Mouse (Mus musculus) stomach, postnatal 0 days (tissue): ENCODE results near the gene Cep55. TPM values are rescaled to one million over a fixed set of nuclear protein-coding genes. Genes with fewer than 3 reads are reported as not detected.

ENCODE experiments used
- ATAC-seq: fragments of 200-750 bp; cut with Nextera tagmentation; 2 replicates; pipeline ENCODE4 v1.8.0; 2017; ENCODE audit not compliant: low FRiP score, low TSS enrichment
- DNase-seq: peaks from one replicate; pipeline ENCODE4 v3.0.0-alpha.2; 2016; ENCODE audit warnings: low spot score
- H3K27ac ChIP-seq: fragments of 300-500 bp; sonication (generic); replicated peaks from 2 replicates; pipeline ENCODE4 v1.5.1; 2014; ENCODE audit warnings: mild to moderate bottlenecking, control low read depth
- H3K27me3 ChIP-seq: fragments of 300-500 bp; sonication (generic); 2 replicates; pipeline ENCODE4 v1.6.1; 2014; ENCODE audit warnings: low read length; ENCODE audit not compliant: control insufficient read depth, insufficient read depth
- H3K36me3 ChIP-seq: fragments of 300-500 bp; sonication (generic); 2 replicates; pipeline ENCODE4 v1.6.1; 2014; ENCODE audit warnings: low read length, mixed read lengths; ENCODE audit not compliant: control insufficient read depth, insufficient read depth
- H3K4me1 ChIP-seq: fragments of 300-500 bp; sonication (generic); replicated peaks from 2 replicates; pipeline ENCODE4 v1.6.1; 2014; ENCODE audit warnings: antibody characterized with exemption; ENCODE audit not compliant: control insufficient read depth, insufficient read depth
- H3K4me2 ChIP-seq: fragments of 300-500 bp; sonication (generic); replicated peaks from 2 replicates; pipeline ENCODE4 v1.6.1; 2014; ENCODE audit warnings: low read depth, mild to moderate bottlenecking, control low read depth, moderate library complexity
- H3K4me3 ChIP-seq: fragments of 300-500 bp; sonication (generic); 2 replicates; pipeline ENCODE4 v1.5.1; 2014; ENCODE audit warnings: low read depth, low read length, control low read depth
- H3K9ac ChIP-seq: fragments of 300-500 bp; sonication (generic); 2 replicates; pipeline ENCODE4 v1.6.1; 2014; ENCODE audit warnings: mild to moderate bottlenecking, low read length, control low read depth, mixed read lengths
- H3K9me3 ChIP-seq: fragments of 300-500 bp; sonication (generic); 2 replicates; pipeline ENCODE4 v1.6.1; 2016; ENCODE audit warnings: low read length; ENCODE audit not compliant: control insufficient read depth
- CTCF ChIP-seq: IDR thresholded peaks from 2 replicates; pipeline ENCODE4 v1.5.1; 2016; ENCODE audit warnings: antibody characterized with exemption, low read depth, mild to moderate bottlenecking, moderate library complexity
- EP300 ChIP-seq: optimal IDR thresholded peaks from 2 replicates; pipeline ENCODE3; 2016; ENCODE audit warnings: antibody characterized with exemption
- WGBS: fragments of 180-500 bp; shearing (Covaris S2); extraction: QIAGEN DNeasy Blood & Tissue Kit; methylation state at CpG from one replicate; pipeline ENCODE4 v1.1.7; 2014; 5-methylcytosine and 5-hydroxymethylcytosine counted together
- polyA plus RNA-seq: library from polyadenylated mRNA; unstranded; fragments of >200 nt; fragmentation: Nextera tagmentation; extraction: Ambion mirVana; gene quantifications from 2 replicates; pipeline ENCODE4 v1.2.1, GENCODE M21; 2015

The Cep55 gene
- polyA plus RNA-seq, 1 experiment from 2014 or later = 8.7 TPM

DNA sequence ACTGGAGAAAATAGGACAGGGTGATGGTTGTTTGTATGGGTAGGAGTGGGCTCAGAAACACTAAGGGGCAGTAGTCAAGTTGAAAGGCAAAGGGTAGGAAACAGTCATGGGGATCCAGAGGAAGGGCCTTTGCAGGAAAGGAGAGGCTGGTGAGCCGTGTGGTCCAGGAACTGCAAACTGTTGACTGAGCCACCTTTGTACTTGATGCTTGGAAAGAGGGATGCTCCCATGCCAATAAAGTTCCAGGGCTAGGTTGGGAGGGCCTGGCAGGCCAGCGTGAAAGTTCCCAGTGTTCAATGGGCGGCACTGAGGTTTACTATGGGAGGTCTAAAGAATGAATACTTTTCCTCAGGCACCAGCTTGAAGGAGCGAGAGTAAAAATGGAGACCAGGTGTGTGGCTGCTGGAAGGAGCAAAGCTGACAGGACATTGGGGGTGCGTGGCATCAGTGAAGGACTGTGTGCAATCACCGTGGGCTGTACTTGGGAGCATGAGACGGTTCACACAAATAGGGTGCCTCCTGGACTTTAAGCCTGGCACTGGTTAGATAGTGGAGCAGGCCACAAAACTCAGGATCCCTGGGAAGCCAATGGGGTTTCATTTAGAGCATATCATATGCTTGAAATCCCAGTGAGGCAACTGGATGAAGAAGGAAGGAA, 60.2 kb downstream of the Cep55 start:
- Histone ChIP-seq H3K4me2 (no peak overlapping the region), H3K27me3 (no peaks in the 10 kb centered on the region), H3K4me3 (no peak overlapping the region), H3K4me1 (no peaks in the 10 kb centered on the region), H3K9me3 (no peaks in the 10 kb centered on the region), H3K27ac (no peak overlapping the region), H3K9ac (no peak overlapping the region), H3K36me3 (no peaks in the 10 kb centered on the region)
- no peak for DNase-seq
- WGBS = 92% methylated on average over 7 of the region's 7 CpGs
- ATAC-seq = no peak
- no peak for TF ChIP-seq EP300

DNA sequence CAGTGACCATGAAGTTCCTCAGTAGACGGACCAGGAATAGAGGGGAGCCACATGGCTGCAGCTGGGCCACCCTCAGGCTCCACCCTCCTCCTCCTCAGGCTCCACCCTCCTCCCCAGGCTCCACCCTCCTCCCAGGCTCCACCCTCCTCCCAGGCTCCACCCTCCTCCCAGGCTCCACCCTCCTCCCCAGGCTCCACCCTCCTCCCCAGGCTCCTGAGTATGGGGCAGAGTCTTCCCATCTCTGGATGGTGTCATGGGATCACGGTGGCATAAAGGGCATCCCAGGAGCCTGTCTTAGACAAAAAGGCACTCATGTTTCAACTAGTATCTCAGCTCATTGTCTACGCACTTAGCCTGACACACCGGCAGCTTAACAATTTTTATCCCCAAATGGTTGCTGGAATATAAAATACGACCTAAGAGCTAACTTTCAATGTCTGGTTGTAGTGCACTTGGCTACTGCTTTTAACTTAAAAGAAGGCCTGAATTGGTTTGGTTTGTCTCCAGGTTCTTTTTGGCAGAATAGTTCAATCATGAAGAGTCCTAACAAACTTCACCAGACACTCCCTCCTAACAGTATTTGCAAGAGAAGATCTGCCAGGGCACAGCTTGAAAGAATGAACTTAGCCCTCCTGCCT, 65.4 kb downstream of the Cep55 start:
- DNase-seq (no peak), ATAC-seq (no peak)
- Histone ChIP-seq H3K4me1 (no peaks in the 10 kb centered on the region), H3K36me3 (no peaks in the 10 kb centered on the region), H3K9ac (no peak overlapping the region), H3K27me3 (no peaks in the 10 kb centered on the region), H3K4me2 (no peak overlapping the region), H3K27ac (no peak overlapping the region), H3K4me3 (no peak overlapping the region), H3K9me3 (no peaks in the 10 kb centered on the region)
- 71% methylated on average over 5 of the region's 5 CpGs for WGBS
- TF ChIP-seq CTCF = no peak
- no peak for TF ChIP-seq EP300

DNA sequence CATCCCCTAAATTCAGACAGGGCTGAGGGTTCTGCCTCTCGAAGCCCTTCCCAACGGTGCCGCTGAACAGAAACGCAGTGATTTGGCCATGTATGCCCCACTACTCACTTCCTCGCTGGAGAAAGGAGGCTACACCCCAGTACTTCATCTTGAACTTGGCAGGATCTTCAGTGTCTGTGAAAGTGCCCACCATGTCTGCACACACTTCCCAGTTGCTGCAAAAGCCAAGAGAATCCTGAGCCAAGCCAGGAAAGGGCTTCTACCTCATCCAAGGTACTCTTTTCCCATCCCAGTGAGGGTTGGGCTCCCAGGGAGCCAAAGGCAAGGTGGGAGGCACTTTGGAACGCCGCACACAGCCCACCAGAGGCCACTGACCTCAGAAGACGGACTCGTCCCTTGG, 69.1 kb downstream of the Cep55 start:
- H3K27me3 ChIP-seq = no peaks in the 10 kb centered on the region
- no peaks in the 10 kb centered on the region for H3K36me3 ChIP-seq
- peak overlapping the region; percentile 86 for H3K4me2 ChIP-seq
- peak overlapping the region; percentile 48 for H3K4me3 ChIP-seq
- 0 out of 2 replicates have a peak overlapping the region, but pooled peaks have one; percentile 39 for H3K9ac ChIP-seq
- H3K9me3 ChIP-seq = no peaks in the 10 kb centered on the region
- TF ChIP-seq EP300 = no peak
- no peak for TF ChIP-seq CTCF
- DNase-seq = no peak
- no peak for ATAC-seq
- H3K27ac ChIP-seq = no peak overlapping the region
- H3K4me1 ChIP-seq = no peaks in the 10 kb centered on the region
- WGBS = 41% methylated on average over 9 of the region's 9 CpGs

Other genes with a start within 250 kb of the Cep55 start
- gene Myof, start 11.4 kb upstream of the Cep55 start, polyA plus RNA-seq = 14.3 and 14.6 TPM in 2 replicates
- gene Ffar4, start 42.1 kb downstream of the Cep55 start, polyA plus RNA-seq = 6.8 and 7.5 TPM in 2 replicates
- 21.3 and 31.7 TPM in 2 replicates for gene Rbp4, start 70.3 kb downstream of the Cep55 start, polyA plus RNA-seq
- 0.02 and 0.11 TPM in 2 replicates for gene Pde6c, start 77.8 kb downstream of the Cep55 start, polyA plus RNA-seq
- 22.7 and 22.8 TPM in 2 replicates for gene Fra10ac1, start 169.1 kb downstream of the Cep55 start, polyA plus RNA-seq
- gene Lgi1, start 209.5 kb downstream of the Cep55 start, polyA plus RNA-seq = 1.0 and 2.1 TPM in 2 replicates